Mouse (Mus musculus) E14TG2a.4 (cell line): ENCODE data around the gene Gm13691.
"Not testable (repeated sequence)": the region's sequence is repeated elsewhere in the genome, so short reads cannot be mapped to it uniquely, and the experiment has no call there.

Experiments used
- H3K27me3 ChIP-seq: 2 replicates; pipeline ENCODE4 v1.6.1; 2014; ENCODE audit warnings: low read length, control low read depth; ENCODE audit not compliant: insufficient read depth
- H3K36me3 ChIP-seq: 2 replicates; pipeline ENCODE4 v1.6.1; 2014; ENCODE audit warnings: low read length, control low read depth; ENCODE audit not compliant: insufficient read depth
- H3K4me1 ChIP-seq: replicated peaks from 2 replicates; pipeline ENCODE4 v1.6.1; 2014; ENCODE audit warnings: low read depth, low read length, control low read depth
- H3K4me3 ChIP-seq: replicated peaks from 2 replicates; pipeline ENCODE4 v1.5.1; 2014; ENCODE audit warnings: mild to moderate bottlenecking, low read length
- H3K9me3 ChIP-seq: 2 replicates; pipeline ENCODE4 v1.6.1; 2014; ENCODE audit warnings: low read length, control low read depth
- CTCF ChIP-seq: conservative IDR thresholded peaks from 2 replicates; pipeline ENCODE4 v1.5.1; 2014; ENCODE audit warnings: low read length
- NANOG ChIP-seq: IDR thresholded peaks from 2 replicates; pipeline ENCODE4 v1.6.1; 2014; ENCODE audit warnings: borderline replicate concordance, low read length, mixed read lengths
- POU5F1 ChIP-seq: IDR thresholded peaks from 2 replicates; pipeline ENCODE4 v1.6.1; 2014; ENCODE audit warnings: low read length, borderline replicate concordance

Gm13691 gene

GRCm38 (mm10) chr2:84008913-84009312 is 18.6 kb downstream of the Gm13691 start:
- Histone ChIP-seq H3K4me1 (no peaks in the 10 kb centered on the region), H3K9me3 (peaks cover 8% of the 10 kb centered on the region), H3K27me3 (no peaks in the 10 kb centered on the region), H3K36me3 (no peaks in the 10 kb centered on the region), H3K4me3 (no peak overlapping the region)
- TF ChIP-seq NANOG (no peak), CTCF (no peak), POU5F1 (no peak)

- no peaks in the 10 kb centered on the region for H3K27me3 ChIP-seq
- H3K4me1 ChIP-seq: no peaks in the 10 kb centered on the region
- H3K9me3 ChIP-seq: peaks cover 8% of the 10 kb centered on the region
- TF ChIP-seq NANOG (no peak), POU5F1 (no peak), CTCF (no peak)
- no peak overlapping the region for H3K4me3 ChIP-seq
- no peaks in the 10 kb centered on the region for H3K36me3 ChIP-seq
Measured at GRCm38 (mm10) chr2:84009818-84010217, 19.5 kb downstream of the Gm13691 start.

GRCm38 (mm10) chr2:84014572-84014971 is 24.2 kb downstream of the Gm13691 start:
- Histone ChIP-seq H3K4me1 (no peaks in the 10 kb centered on the region), H3K27me3 (no peaks in the 10 kb centered on the region), H3K36me3 (no peaks in the 10 kb centered on the region), H3K4me3 (no peak overlapping the region), H3K9me3 (no peaks in the 10 kb centered on the region)
- TF ChIP-seq CTCF: no peak
- TF ChIP-seq NANOG: no peak
- TF ChIP-seq POU5F1: no peak

- H3K4me3 ChIP-seq, H3K9me3 ChIP-seq: not testable (repeated sequence)
Measured at GRCm38 (mm10) chr2:84016291-84016690, 25.9 kb downstream of the Gm13691 start.

GRCm38 (mm10) chr2:84018330-84018729 is 28.0 kb downstream of the Gm13691 start:
- H3K4me1 ChIP-seq: no peaks in the 10 kb centered on the region
- TF ChIP-seq CTCF: no peak
- H3K9me3 ChIP-seq: no peaks in the 10 kb centered on the region
- no peaks in the 10 kb centered on the region for H3K27me3 ChIP-seq
- H3K36me3 ChIP-seq: no peaks in the 10 kb centered on the region
- H3K4me3 ChIP-seq: no peak overlapping the region

More at GRCm38 (mm10) chr2:84016291-84016690, 25.9 kb downstream of the Gm13691 start:
- H3K4me1 ChIP-seq, H3K27me3 ChIP-seq, H3K36me3 ChIP-seq: not testable (repeated sequence)

GRCm38 (mm10) chr2:84019519-84020305 is 29.4 kb downstream of the Gm13691 start:
- Histone ChIP-seq H3K27me3 (no peaks in the 10 kb centered on the region), H3K9me3 (no peaks in the 10 kb centered on the region), H3K36me3 (no peaks in the 10 kb centered on the region), H3K4me1 (no peaks in the 10 kb centered on the region), H3K4me3 (no peak overlapping the region)
- TF ChIP-seq NANOG: no peak

GRCm38 (mm10) chr2:84021930-84022329 is 31.6 kb downstream of the Gm13691 start:
- Histone ChIP-seq H3K4me3 (no peak overlapping the region), H3K4me1 (no peaks in the 10 kb centered on the region), H3K27me3 (no peaks in the 10 kb centered on the region), H3K9me3 (no peaks in the 10 kb centered on the region), H3K36me3 (no peaks in the 10 kb centered on the region)
- TF ChIP-seq POU5F1 (no peak), NANOG (no peak), CTCF (no peak)

GRCm38 (mm10) chr2:84022905-84023304 is 32.6 kb downstream of the Gm13691 start:
- H3K27me3 ChIP-seq: no peaks in the 10 kb centered on the region
- H3K9me3 ChIP-seq: peaks cover 6% of the 10 kb centered on the region; the same call in 1 of the 2 replicates
- H3K4me1 ChIP-seq: no peaks in the 10 kb centered on the region
- no peaks in the 10 kb centered on the region for H3K36me3 ChIP-seq
- TF ChIP-seq CTCF (no peak), POU5F1 (no peak)
- H3K4me3 ChIP-seq: no peak overlapping the region

- Histone ChIP-seq H3K4me1 (no peaks in the 10 kb centered on the region), H3K4me3 (no peak overlapping the region), H3K27me3 (no peaks in the 10 kb centered on the region), H3K9me3 (peaks cover 8% of the 10 kb centered on the region; the same call in 1 of the 2 replicates), H3K36me3 (no peaks in the 10 kb centered on the region)
- TF ChIP-seq NANOG: no peak
- TF ChIP-seq CTCF: no peak
- no peak for TF ChIP-seq POU5F1
Measured at GRCm38 (mm10) chr2:84023319-84023718, 33.0 kb downstream of the Gm13691 start.
